Mouse (Mus musculus) limb, embryonic 11.5 days (tissue): ENCODE measurements around the gene Naa30. TPM values are rescaled to one million over a fixed set of nuclear protein-coding genes. Genes with fewer than 3 reads are reported as not detected.
"Not testable (repeated sequence)": the region's sequence is repeated elsewhere in the genome, so short reads cannot be mapped to it uniquely, and the experiment has no call there.

Source experiments
- ATAC-seq: fragments of 200-750 bp; cut with Nextera tagmentation; 2 replicates; pipeline ENCODE4 v1.8.0; 2017; ENCODE audit warnings: low read depth; ENCODE audit not compliant: insufficient number of reproducible peaks, low FRiP score, low TSS enrichment
- DNase-seq: peaks from one replicate; pipeline ENCODE4 v3.0.0-alpha.2; 2015; ENCODE audit warnings: low spot score
- H3K27ac ChIP-seq: fragments of 300-500 bp; sonication (generic); replicated peaks from 2 replicates; pipeline ENCODE4 v1.5.1; 2014; ENCODE audit warnings: low read depth, mild to moderate bottlenecking, low read length
- H3K27me3 ChIP-seq: fragments of 300-500 bp; sonication (generic); 2 replicates; pipeline ENCODE4 v1.6.1; 2014; ENCODE audit warnings: mild to moderate bottlenecking, low read length, mixed read lengths; ENCODE audit not compliant: control insufficient read depth, insufficient read depth
- H3K36me3 ChIP-seq: fragments of 300-500 bp; sonication (generic); 2 replicates; pipeline ENCODE4 v1.6.1; 2014; ENCODE audit warnings: mild to moderate bottlenecking, low read length, moderate library complexity, mixed read lengths; ENCODE audit not compliant: control insufficient read depth, insufficient read depth
- H3K4me1 ChIP-seq: fragments of 300-500 bp; sonication (generic); 2 replicates; pipeline ENCODE4 v1.6.1; 2014; ENCODE audit warnings: low read length, mixed read lengths; ENCODE audit not compliant: control insufficient read depth, insufficient read depth
- H3K4me2 ChIP-seq: fragments of 300-500 bp; sonication (generic); 2 replicates; pipeline ENCODE4 v1.6.1; 2014; ENCODE audit warnings: low read depth, mild to moderate bottlenecking, moderate library complexity; ENCODE audit not compliant: severe bottlenecking
- H3K4me3 ChIP-seq: fragments of 300-500 bp; sonication (generic); 2 replicates; pipeline ENCODE4 v1.5.1; 2014; ENCODE audit warnings: low read depth, low read length
- H3K9ac ChIP-seq: fragments of 300-500 bp; sonication (generic); 2 replicates; pipeline ENCODE4 v1.6.1; 2014; ENCODE audit warnings: mild to moderate bottlenecking, low read length
- H3K9me3 ChIP-seq: fragments of 300-500 bp; sonication (generic); 2 replicates; pipeline ENCODE4 v1.6.1; 2016; ENCODE audit warnings: low read length; ENCODE audit not compliant: control insufficient read depth
- WGBS: fragments of 180-500 bp; shearing (Covaris S2); extraction: QIAGEN DNeasy Blood & Tissue Kit; methylation state at CpG from one replicate; pipeline ENCODE4 v1.1.7; 2014; 5-methylcytosine and 5-hydroxymethylcytosine counted together
- polyA plus RNA-seq: library from polyadenylated mRNA; unstranded; fragments of >200 nt; fragmentation: Nextera tagmentation; extraction: Ambion mirVana; gene quantifications from 2 replicates; pipeline ENCODE4 v1.2.1, GENCODE M21; 2014

Naa30 gene
- polyA plus RNA-seq, 1 experiment from 2014 or later = 15.5 TPM

GRCm38 (mm10) chr14:49210215-49210614, 38.2 kb downstream of the Naa30 start:
- H3K4me1 ChIP-seq, H3K27ac ChIP-seq, H3K27me3 ChIP-seq, DNase-seq, H3K9me3 ChIP-seq, H3K4me3 ChIP-seq, H3K4me2 ChIP-seq, ATAC-seq, H3K36me3 ChIP-seq, H3K9ac ChIP-seq: not testable (repeated sequence)
- WGBS = 86% methylated on average over 3 of the region's 3 CpGs

- Histone ChIP-seq H3K27ac (no peak overlapping the region), H3K9me3 (no peaks in the 10 kb centered on the region), H3K36me3 (no peaks in the 10 kb centered on the region), H3K4me3 (no peak overlapping the region), H3K4me1 (no peaks in the 10 kb centered on the region), H3K27me3 (no peaks in the 10 kb centered on the region), H3K4me2 (no peak overlapping the region), H3K9ac (no peak overlapping the region)
- ATAC-seq = no peak
- no peak for DNase-seq
- 74% methylated on average over 7 of the region's 7 CpGs for WGBS
Measured at GRCm38 (mm10) chr14:49218677-49219076, 46.7 kb downstream of the Naa30 start.

GRCm38 (mm10) chr14:49219466-49220022, 47.5 kb downstream of the Naa30 start:
- 86% methylated on average over 4 of the region's 4 CpGs for WGBS
- not testable (repeated sequence) for DNase-seq, H3K36me3 ChIP-seq, ATAC-seq, H3K4me3 ChIP-seq, H3K27me3 ChIP-seq, H3K9ac ChIP-seq, H3K4me2 ChIP-seq, H3K4me1 ChIP-seq, H3K9me3 ChIP-seq, H3K27ac ChIP-seq

- no peaks in the 10 kb centered on the region for H3K27me3 ChIP-seq
- no peaks in the 10 kb centered on the region for H3K4me1 ChIP-seq
- H3K4me3 ChIP-seq = no peak overlapping the region
- WGBS = 88% methylated on average over 2 of the region's 2 CpGs
- no peak for DNase-seq
- H3K9me3 ChIP-seq = no peaks in the 10 kb centered on the region
- no peaks in the 10 kb centered on the region for H3K36me3 ChIP-seq
- no peak overlapping the region for H3K27ac ChIP-seq
- no peak overlapping the region for H3K9ac ChIP-seq
- no peak for ATAC-seq
- no peak overlapping the region for H3K4me2 ChIP-seq
Measured at GRCm38 (mm10) chr14:49221771-49222170, 49.7 kb downstream of the Naa30 start.

GRCm38 (mm10) chr14:49226471-49226870, 54.4 kb downstream of the Naa30 start:
- no peak for ATAC-seq
- Histone ChIP-seq H3K9ac (no peak overlapping the region), H3K4me1 (no peaks in the 10 kb centered on the region), H3K9me3 (no peaks in the 10 kb centered on the region), H3K27me3 (no peaks in the 10 kb centered on the region), H3K4me3 (no peak overlapping the region), H3K4me2 (no peak overlapping the region), H3K27ac (no peak overlapping the region), H3K36me3 (no peaks in the 10 kb centered on the region)
- WGBS = 83% methylated on average over 7 of the region's 7 CpGs
- no peak for DNase-seq

- Histone ChIP-seq H3K4me2 (no peak overlapping the region), H3K9me3 (no peaks in the 10 kb centered on the region), H3K27me3 (no peaks in the 10 kb centered on the region), H3K4me1 (no peaks in the 10 kb centered on the region), H3K4me3 (no peak overlapping the region), H3K27ac (no peak overlapping the region), H3K9ac (no peak overlapping the region), H3K36me3 (no peaks in the 10 kb centered on the region)
- no peak for DNase-seq
- no peak for ATAC-seq
- 94% methylated on average over 11 of the region's 11 CpGs for WGBS
Measured at GRCm38 (mm10) chr14:49226986-49227385, 55.0 kb downstream of the Naa30 start.

GRCm38 (mm10) chr14:49231845-49232244, 59.8 kb downstream of the Naa30 start:
- 90% methylated on average over 3 of the region's 3 CpGs for WGBS
- no peaks in the 10 kb centered on the region for H3K27me3 ChIP-seq
- H3K27ac ChIP-seq = no peak overlapping the region
- no peaks in the 10 kb centered on the region for H3K4me1 ChIP-seq
- no peak overlapping the region for H3K9ac ChIP-seq
- H3K36me3 ChIP-seq = no peaks in the 10 kb centered on the region
- H3K4me2 ChIP-seq = no peak overlapping the region
- DNase-seq = no peak
- ATAC-seq = no peak
- no peak overlapping the region for H3K4me3 ChIP-seq
- H3K9me3 ChIP-seq = no peaks in the 10 kb centered on the region

- DNase-seq (peak; percentile 61), ATAC-seq (no peak)
- H3K9me3 ChIP-seq = no peaks in the 10 kb centered on the region
- no peaks in the 10 kb centered on the region for H3K36me3 ChIP-seq
- H3K4me1 ChIP-seq = no peaks in the 10 kb centered on the region
- no peak overlapping the region for H3K4me2 ChIP-seq
- no peak overlapping the region for H3K4me3 ChIP-seq
- H3K27me3 ChIP-seq = no peaks in the 10 kb centered on the region
- no peak overlapping the region for H3K27ac ChIP-seq
- WGBS = 50% methylated on average over 9 of the region's 9 CpGs
- no peak overlapping the region for H3K9ac ChIP-seq
Measured at GRCm38 (mm10) chr14:49234788-49235515, 62.9 kb downstream of the Naa30 start.
